Mouse (Mus musculus) kidney, adult 11 months (tissue): Measurements from ENCODE around the gene Hoga1.
"Not testable (repeated sequence)": the region's sequence is repeated elsewhere in the genome, so short reads cannot be mapped to it uniquely, and the experiment has no call there.

ENCODE experiments used
- DNase-seq: peaks from one replicate; pipeline ENCODE4 v3.0.0; 2022

The Hoga1 gene

GRCm38 (mm10) chr19:42072802-42073201 lies 27.4 kb downstream of the Hoga1 start:
- DNase-seq, result peak; percentile 81

DNA sequence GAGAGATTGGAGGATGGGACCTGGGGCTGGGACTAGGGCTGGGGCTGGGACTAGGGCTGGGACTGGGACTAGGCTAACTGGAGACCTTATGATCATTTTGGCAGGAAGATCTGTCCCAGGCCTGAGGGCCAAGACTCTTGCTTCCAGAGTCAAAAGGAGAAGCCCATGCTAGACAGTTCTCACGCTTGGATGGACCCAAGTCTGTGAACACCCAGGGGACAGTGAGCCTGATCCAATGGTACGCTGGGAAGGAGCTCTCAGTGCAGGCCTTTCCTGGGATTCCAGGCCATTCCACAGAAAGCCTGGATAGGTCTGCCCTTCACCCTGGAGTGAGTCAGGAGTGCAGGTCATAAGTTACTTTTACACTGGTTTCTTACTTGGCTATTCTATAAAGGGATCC lies 29.6 kb downstream of the Hoga1 start:
- DNase-seq, result no peak

- DNase-seq, result no peak
Observed at GRCm38 (mm10) chr19:42075992-42076391, 30.6 kb downstream of the Hoga1 start.

- DNase-seq, result no peak
Observed at GRCm38 (mm10) chr19:42078566-42078965, 33.2 kb downstream of the Hoga1 start.

DNA sequence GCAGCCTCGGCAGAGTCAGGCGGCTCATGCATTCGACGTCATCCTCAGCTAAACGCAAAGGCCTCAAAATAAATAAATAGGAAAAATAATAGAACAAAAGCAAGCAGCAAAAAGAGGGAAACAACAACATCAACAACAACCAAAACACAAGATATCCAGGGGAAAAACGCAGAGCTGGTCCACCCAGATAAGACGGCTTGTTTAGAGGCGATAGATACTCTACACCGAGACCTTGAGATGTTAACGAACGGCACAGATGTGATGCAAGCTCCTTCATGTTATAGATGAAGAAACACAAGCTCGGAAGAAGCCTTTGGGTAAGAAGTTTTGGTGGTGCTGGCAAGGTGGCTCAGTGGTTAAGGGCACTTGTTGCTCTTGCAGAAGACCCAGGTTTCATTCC lies 33.6 kb downstream of the Hoga1 start:
- DNase-seq, result no peak

DNA sequence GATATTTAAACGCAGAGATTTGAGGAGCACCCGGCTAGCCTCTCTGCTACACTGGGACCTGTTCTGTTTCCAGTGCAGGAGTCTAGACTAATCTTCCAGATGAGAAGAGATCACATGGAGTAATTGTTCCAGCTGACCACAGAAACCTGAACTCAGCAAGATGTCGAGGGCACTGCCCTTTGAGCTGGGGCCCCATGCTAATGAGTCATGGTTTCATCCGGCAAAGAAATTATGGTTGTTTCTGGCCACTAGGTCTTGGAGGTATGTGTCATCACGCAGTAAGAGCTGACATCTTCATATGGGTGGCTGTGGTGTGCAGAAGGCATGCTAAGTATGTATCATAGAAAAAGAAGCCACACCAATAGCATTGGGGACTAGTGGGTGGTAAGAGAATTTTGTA lies 34.5 kb downstream of the Hoga1 start:
- DNase-seq, result peak; percentile 64

DNA sequence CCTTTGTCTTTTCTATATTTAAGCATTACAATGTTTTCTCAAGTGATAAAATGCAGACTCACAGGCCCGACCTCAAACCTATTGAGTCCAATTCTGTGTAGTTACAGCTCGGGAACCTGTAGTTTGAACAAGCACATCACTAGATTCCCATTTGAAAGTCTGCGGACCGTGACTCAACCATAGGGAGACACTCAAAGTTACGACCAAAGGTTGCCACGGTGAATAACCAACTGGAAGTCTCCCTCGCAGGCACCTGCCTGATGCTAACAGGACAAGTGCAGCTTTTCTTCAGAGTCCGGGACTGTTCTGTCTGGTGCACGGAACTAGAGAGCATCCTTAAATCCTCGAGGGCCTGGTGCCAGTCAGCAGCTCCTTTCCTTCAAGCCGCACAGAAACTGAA lies 35.1 kb downstream of the Hoga1 start:
- no peak for DNase-seq

- not testable (repeated sequence) for DNase-seq
Observed at GRCm38 (mm10) chr19:42081613-42082012, 36.2 kb downstream of the Hoga1 start.

GRCm38 (mm10) chr19:42085690-42086089 lies 40.3 kb downstream of the Hoga1 start:
- DNase-seq, result no peak

- peak; percentile 93 for DNase-seq
Observed at GRCm38 (mm10) chr19:42086166-42086565, 40.8 kb downstream of the Hoga1 start, which contains the start of gene Morn4. Gene Morn4 (minus strand): TSS chr19:42086357.

GRCm38 (mm10) chr19:42089103-42089747 lies 43.8 kb downstream of the Hoga1 start:
- peak; percentile 71 for DNase-seq

DNA sequence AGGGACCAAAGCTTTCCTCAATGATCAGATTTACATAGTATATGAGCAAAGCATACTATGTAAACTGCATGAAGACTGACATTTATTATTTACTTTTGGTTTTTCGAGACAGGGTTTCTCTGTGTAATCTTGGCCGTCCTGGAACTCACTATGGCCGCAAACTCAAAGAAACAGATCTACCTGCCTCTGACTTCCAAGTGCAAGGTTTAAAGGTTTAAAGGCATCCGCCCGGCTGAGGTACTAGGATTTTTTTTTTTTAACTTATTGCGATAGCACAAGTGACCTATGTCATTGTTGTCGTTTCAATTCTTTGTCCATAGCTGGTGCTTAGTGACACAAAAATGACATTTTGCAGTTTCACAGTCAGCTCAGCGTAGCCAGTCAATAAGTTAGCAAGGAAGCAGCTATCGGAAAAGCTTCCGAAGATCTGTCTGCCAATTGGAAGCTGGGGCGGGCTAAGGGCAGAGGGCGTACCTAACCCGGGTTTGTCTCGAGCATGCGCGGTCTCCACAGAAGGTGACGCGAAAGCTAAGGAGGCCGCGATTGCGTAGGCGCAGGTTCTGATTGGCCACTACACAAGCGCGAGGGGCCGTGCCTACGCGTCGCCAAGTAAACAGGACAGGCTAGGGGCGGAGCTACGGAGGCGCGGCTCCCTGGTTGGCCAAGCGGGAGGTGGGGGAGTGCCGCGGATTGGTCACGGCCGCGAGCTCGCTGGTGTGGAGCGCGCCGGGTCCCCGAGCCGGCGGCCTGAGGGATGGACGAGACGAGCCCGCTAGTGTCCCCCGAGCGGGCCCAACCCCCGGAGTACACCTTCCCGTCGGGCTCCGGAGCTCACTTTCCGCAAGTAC lies 44.6 kb downstream of the Hoga1 start, which contains the start of gene Pi4k2a:
TSS of gene Pi4k2a (plus strand) at position 723 of the 848 bp plus-strand sequence.
- DNase-seq, result peak; percentile 100

DNA sequence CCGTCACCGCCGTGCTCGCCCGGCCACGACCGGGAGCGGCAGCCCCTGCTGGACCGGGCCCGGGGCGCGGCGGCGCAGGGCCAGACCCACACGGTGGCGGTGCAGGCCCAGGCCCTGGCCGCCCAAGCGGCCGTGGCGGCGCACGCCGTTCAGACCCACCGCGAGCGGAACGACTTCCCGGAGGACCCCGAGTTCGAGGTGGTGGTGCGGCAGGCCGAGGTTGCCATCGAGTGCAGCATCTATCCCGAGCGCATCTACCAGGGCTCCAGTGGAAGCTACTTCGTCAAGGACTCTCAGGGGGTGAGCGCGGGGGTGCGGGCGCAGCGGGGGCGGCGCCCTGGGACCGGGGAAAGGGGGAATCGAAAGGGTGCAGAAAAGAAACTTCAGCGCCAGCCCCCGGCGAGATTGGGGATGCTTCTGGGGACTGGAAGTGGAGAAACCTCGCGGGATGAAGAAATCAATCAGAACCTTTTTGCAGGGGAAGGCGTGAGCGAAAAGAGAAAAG lies 45.3 kb downstream of the Hoga1 start:
- no peak for DNase-seq

- no peak for DNase-seq
Observed at GRCm38 (mm10) chr19:42099406-42099805, 54.0 kb downstream of the Hoga1 start.

- no peak for DNase-seq
Observed at GRCm38 (mm10) chr19:42104681-42105080, 59.3 kb downstream of the Hoga1 start.

DNA sequence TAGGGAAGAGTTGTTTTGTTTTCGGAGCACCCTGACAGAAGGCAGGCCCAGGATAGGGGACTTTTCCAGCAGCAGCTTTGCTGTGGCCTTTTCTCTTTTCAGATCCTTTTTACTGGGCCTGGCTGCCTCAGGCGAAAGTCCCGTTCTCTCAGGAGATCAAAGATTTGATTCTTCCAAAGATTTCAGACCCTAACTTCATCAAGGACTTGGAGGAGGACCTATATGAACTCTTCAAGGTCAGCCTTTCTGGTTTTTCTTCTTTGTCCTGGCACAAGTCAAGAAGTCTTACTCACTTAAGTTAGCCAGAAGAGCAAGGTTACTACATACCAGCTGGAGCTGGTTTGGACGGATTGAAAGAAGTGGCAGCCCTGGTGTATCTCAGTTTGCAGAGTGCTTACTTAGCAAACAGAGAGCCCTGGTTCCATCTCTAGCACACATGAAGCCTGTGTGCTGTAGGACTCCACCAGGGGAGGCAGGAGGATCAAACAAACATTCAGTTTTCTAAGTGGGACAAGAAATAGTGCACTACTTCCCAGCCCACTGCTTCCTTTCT lies 70.4 kb downstream of the Hoga1 start:
- DNase-seq, result no peak

- no peak for DNase-seq
Observed at GRCm38 (mm10) chr19:42118142-42118541, 72.7 kb downstream of the Hoga1 start.

DNA sequence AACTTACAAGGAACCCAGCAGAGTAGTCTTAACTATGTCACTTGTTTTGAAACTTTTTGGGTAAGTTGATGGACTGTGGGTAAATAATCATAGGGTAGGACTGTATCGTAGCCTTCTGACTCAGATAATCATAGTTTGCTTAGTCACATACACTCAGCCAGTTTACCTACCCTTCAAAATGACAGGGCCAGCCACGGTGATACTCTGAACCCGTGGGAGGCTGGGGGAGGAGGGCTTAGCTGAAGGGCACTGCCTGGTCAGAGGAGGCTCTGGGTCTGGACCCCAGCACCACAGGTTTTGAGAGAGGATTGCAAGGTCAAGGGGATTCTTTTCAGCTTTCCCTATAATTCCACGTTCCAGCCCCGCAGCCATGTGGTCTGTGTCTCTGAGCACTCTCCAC lies 73.2 kb downstream of the Hoga1 start:
- no peak for DNase-seq

- DNase-seq, result no peak
Observed at GRCm38 (mm10) chr19:42120451-42120850, 75.0 kb downstream of the Hoga1 start.
